Mouse (Mus musculus): ENCODE data around the gene Dyrk1a. TPM values are rescaled to one million over a fixed set of nuclear protein-coding genes. Genes with fewer than 3 reads are reported as not detected.
A peak's percentile ranks its signal among the peaks of the same experiment; 100 is the strongest.

Dyrk1a gene
- polyA plus RNA-seq, 1 experiment, result 41.7 TPM

DNA sequence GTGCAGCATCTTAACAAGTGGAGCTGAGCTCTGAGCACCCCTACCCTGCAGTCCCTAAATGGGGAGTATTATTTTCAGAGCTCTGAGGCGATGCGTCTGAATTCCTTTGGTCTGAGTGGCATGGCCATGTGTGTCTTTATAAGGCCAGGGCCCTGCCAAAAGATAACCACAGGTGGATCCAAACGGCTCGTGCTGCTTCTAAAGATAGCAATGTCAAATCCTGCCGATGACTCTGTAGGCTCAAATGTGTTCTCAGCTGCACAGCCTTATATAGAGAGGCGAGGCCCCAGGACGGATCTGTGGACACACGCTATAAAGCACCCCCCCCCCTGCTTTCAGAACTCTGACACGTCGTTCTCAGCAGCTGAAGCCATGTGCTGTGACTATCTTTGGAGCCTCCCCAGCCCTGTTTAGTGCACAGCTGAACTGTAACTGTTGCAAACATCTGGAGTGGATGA, 151.8 kb downstream of the Dyrk1a start:
- no peak overlapping the region for H3K4me3 ChIP-seq (replicated peaks; ENCODE audit: insufficient read depth, low read depth, low read length)
- no peaks in the 10 kb centered on the region for H3K4me1 ChIP-seq (ENCODE audit: control insufficient read depth, insufficient read depth, low read length)
- no peak overlapping the region for H3K27ac ChIP-seq (ENCODE audit: insufficient read depth, low read length)
- no peaks in the 10 kb centered on the region for H3K27me3 ChIP-seq (ENCODE audit: control insufficient read depth, insufficient read depth, low read length)
- TF ChIP-seq POLR2A (IDR thresholded peaks at IDR 0.05; ENCODE audit: borderline replicate concordance, insufficient read depth, low read length) (no peak), CTCF (IDR thresholded peaks at IDR 0.05; ENCODE audit: borderline replicate concordance, insufficient read depth, low read depth, low read length) (no peak)
- 71% methylated on average over 10 of the region's 10 CpGs for WGBS
- no peak for DNase-seq

DNA sequence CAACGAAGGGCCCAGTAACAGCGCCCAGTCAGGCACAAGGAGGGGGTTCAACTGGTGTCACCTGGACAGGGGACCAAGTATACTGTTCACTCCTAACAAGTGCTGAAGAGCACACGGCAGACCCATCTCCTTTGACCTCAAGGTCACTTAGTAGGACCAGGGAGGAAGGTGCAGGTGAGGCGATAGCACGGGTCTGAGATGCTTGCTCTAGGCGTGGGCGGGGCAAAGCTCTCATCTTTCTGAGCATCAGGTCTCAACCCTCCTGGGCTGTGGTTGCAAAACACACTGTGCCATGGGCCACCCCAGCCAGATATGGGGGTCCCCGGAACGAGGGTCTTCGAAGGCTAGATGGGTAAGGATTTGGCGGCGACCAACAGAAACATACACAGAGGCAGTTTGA, 153.1 kb downstream of the Dyrk1a start:
- Histone ChIP-seq H3K27ac (ENCODE audit: insufficient read depth, low read length) (no peak overlapping the region), H3K4me1 (ENCODE audit: control insufficient read depth, insufficient read depth, low read length) (no peaks in the 10 kb centered on the region), H3K4me3 (replicated peaks; ENCODE audit: insufficient read depth, low read depth, low read length) (no peak overlapping the region), H3K27me3 (ENCODE audit: control insufficient read depth, insufficient read depth, low read length) (no peaks in the 10 kb centered on the region)
- 84% methylated on average over 12 of the region's 12 CpGs for WGBS
- TF ChIP-seq POLR2A (IDR thresholded peaks at IDR 0.05; ENCODE audit: borderline replicate concordance, insufficient read depth, low read length) (no peak), CTCF (IDR thresholded peaks at IDR 0.05; ENCODE audit: borderline replicate concordance, insufficient read depth, low read depth, low read length) (no peak)
- DNase-seq, result peak; percentile 21 to 25

GRCm38 (mm10) chr16:94724061-94724596, 154.3 kb downstream of the Dyrk1a start:
- Histone ChIP-seq H3K4me1 (ENCODE audit: control insufficient read depth, insufficient read depth, low read length) (no peaks in the 10 kb centered on the region), H3K4me3 (replicated peaks; ENCODE audit: insufficient read depth, low read depth, low read length) (peak overlapping the region; percentile 78), H3K27me3 (ENCODE audit: control insufficient read depth, insufficient read depth, low read length) (no peaks in the 10 kb centered on the region), H3K27ac (ENCODE audit: insufficient read depth, low read length) (peak overlapping the region; percentile 85)
- no peak for TF ChIP-seq CTCF (IDR thresholded peaks at IDR 0.05; ENCODE audit: borderline replicate concordance, insufficient read depth, low read depth, low read length)
- TF ChIP-seq POLR2A (IDR thresholded peaks at IDR 0.05; ENCODE audit: borderline replicate concordance, insufficient read depth, low read length), result peak; percentile 86; the same call in 1 of the 2 replicates
- peak; percentile 92 to 96 for DNase-seq
- 0% methylated on average over 23 of the region's 23 CpGs for WGBS

GRCm38 (mm10) chr16:94724747-94725211, 155.0 kb downstream of the Dyrk1a start:
- DNase-seq, result peak; percentile 66 to 73
- Histone ChIP-seq H3K4me3 (replicated peaks; ENCODE audit: insufficient read depth, low read depth, low read length) (peak overlapping the region; percentile 78), H3K27me3 (ENCODE audit: control insufficient read depth, insufficient read depth, low read length) (no peaks in the 10 kb centered on the region), H3K4me1 (ENCODE audit: control insufficient read depth, insufficient read depth, low read length) (no peaks in the 10 kb centered on the region), H3K27ac (ENCODE audit: insufficient read depth, low read length) (peak overlapping the region; percentile 85)
- WGBS, result under 1% methylated on average over 18 of the region's 18 CpGs
- TF ChIP-seq POLR2A (IDR thresholded peaks at IDR 0.05; ENCODE audit: borderline replicate concordance, insufficient read depth, low read length) (0 out of 2 replicates have a peak, but pooled peaks have one; percentile 30), CTCF (IDR thresholded peaks at IDR 0.05; ENCODE audit: borderline replicate concordance, insufficient read depth, low read depth, low read length) (no peak)

DNA sequence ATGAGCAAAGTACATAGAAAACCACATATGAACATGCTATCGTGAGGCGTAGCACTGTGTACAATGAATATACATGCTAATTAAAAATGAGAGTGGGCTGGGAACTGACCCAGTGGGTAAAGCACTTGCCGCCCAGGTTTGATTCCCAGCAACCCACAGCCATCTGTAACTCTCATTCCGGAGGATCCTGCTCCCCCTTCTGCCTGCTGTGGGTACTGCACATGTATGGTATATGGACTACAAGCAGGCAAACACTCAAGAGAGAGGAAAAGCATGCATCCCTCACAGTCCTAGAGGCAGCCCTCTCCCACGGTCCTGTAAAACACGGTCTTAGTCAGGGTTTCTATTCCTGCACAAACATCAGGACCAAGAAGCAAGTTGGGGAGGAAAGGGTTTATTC, 159.4 kb downstream of the Dyrk1a start:
- DNase-seq, result no peak
- Histone ChIP-seq H3K4me3 (replicated peaks; ENCODE audit: insufficient read depth, low read depth, low read length) (no peak overlapping the region), H3K4me1 (ENCODE audit: control insufficient read depth, insufficient read depth, low read length) (peaks cover 3% of the 10 kb centered on the region; the same call in 1 of the 2 replicates), H3K27me3 (ENCODE audit: control insufficient read depth, insufficient read depth, low read length) (no peaks in the 10 kb centered on the region), H3K27ac (ENCODE audit: insufficient read depth, low read length) (no peak overlapping the region)
- TF ChIP-seq CTCF (IDR thresholded peaks at IDR 0.05; ENCODE audit: borderline replicate concordance, insufficient read depth, low read depth, low read length), result no peak
- TF ChIP-seq POLR2A (IDR thresholded peaks at IDR 0.05; ENCODE audit: borderline replicate concordance, insufficient read depth, low read length), result no peak
- 90% methylated on average over 6 of the region's 6 CpGs for WGBS

- TF ChIP-seq POLR2A (IDR thresholded peaks at IDR 0.05; ENCODE audit: borderline replicate concordance, insufficient read depth, low read length), result no peak
- TF ChIP-seq CTCF (IDR thresholded peaks at IDR 0.05; ENCODE audit: borderline replicate concordance, insufficient read depth, low read depth, low read length), result no peak
- Histone ChIP-seq H3K27ac (ENCODE audit: insufficient read depth, low read length) (no peak overlapping the region), H3K27me3 (ENCODE audit: control insufficient read depth, insufficient read depth, low read length) (no peaks in the 10 kb centered on the region), H3K4me3 (replicated peaks; ENCODE audit: insufficient read depth, low read depth, low read length) (no peak overlapping the region), H3K4me1 (ENCODE audit: control insufficient read depth, insufficient read depth, low read length) (peaks cover 4% of the 10 kb centered on the region; the same call in 1 of the 2 replicates)
- DNase-seq, result no peak
- 61% methylated on average over 12 of the region's 12 CpGs for WGBS
Measured at GRCm38 (mm10) chr16:94731027-94731426, 161.2 kb downstream of the Dyrk1a start.

- TF ChIP-seq POLR2A (IDR thresholded peaks at IDR 0.05; ENCODE audit: borderline replicate concordance, insufficient read depth, low read length) (no peak), CTCF (IDR thresholded peaks at IDR 0.05; ENCODE audit: borderline replicate concordance, insufficient read depth, low read depth, low read length) (no peak)
- Histone ChIP-seq H3K4me1 (ENCODE audit: control insufficient read depth, insufficient read depth, low read length) (peaks cover 4% of the 10 kb centered on the region; the same call in 1 of the 2 replicates), H3K27me3 (ENCODE audit: control insufficient read depth, insufficient read depth, low read length) (no peaks in the 10 kb centered on the region), H3K4me3 (replicated peaks; ENCODE audit: insufficient read depth, low read depth, low read length) (no peak overlapping the region), H3K27ac (ENCODE audit: insufficient read depth, low read length) (no peak overlapping the region)
- DNase-seq, result no peak
- 68% methylated on average over 3 of the region's 3 CpGs for WGBS
Measured at GRCm38 (mm10) chr16:94735472-94735871, 165.7 kb downstream of the Dyrk1a start.

Data from cerebellum, adult 2 months (tissue).